Mouse (Mus musculus) megakaryocyte, adult 5-6 weeks (primary cell): Measurements from ENCODE around the gene Polr2g. TPM values are rescaled to one million over a fixed set of nuclear protein-coding genes. Genes with fewer than 3 reads are reported as not detected.

ENCODE experiments used
- ATAC-seq: 2 replicates; pipeline ENCODE4 v1.8.0; 2016; ENCODE audit warnings: mild to moderate bottlenecking, inconsistent platforms; ENCODE audit not compliant: poor library complexity, severe bottlenecking
- total RNA-seq, 2 experiments: library from RNA; stranded (forward) in 1 of 2; stranded (reverse) in 1 of 2; fragments of 153-499, 151-499 nt in 1 of 2; fragments of 221-1000, 200-1000 nt in 1 of 2; gene quantifications; 2 replicates each; pipeline versions ENCODE4 v1.2.3 to v1.2.4; 2015 to 2017

The Polr2g gene
- total RNA-seq, 2 experiments from 2014 or later: 54.1 to 124 TPM

DNA sequence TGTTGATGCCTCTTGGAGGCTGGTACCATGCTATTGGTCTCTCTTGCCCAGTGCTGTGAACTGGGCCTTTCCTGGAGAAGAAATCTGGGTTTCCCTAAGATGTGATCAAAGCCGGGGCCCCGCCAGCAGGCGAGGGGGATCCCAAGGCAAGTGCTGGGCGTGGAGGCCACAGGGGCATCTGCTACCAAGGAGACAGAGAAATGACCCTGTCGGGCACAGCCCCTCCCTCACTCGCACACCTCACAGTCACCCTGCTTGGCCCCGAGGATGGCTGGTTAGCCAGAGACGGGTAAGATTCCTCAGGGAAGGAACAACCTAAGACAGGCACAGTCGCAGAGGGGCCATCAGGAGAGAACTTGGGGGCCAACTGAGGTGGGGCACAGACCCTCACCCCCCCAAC lies 32.8 kb downstream of the Polr2g start:
- ATAC-seq: no peak

DNA sequence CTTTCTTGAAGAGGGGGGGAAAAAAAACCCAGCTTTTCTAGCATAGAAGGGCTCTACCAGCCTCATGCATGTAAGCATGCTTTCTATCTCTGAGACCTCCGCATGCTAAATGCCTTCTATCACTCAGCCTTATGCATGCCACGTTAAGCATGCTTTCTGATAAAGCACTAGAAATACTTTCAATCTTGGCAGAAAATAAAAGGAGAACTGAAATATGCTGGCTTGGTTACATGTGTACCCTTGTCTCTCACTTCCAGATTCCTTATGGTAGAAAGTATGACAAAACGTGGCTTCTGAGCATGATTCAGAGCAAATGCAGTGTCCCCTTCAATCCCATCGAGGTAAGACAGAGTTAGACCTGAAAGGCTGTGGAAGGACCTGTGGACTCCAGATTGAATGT lies 35.1 kb downstream of the Polr2g start:
- peak; percentile 35; the same call in 1 of the 2 replicates for ATAC-seq

DNA sequence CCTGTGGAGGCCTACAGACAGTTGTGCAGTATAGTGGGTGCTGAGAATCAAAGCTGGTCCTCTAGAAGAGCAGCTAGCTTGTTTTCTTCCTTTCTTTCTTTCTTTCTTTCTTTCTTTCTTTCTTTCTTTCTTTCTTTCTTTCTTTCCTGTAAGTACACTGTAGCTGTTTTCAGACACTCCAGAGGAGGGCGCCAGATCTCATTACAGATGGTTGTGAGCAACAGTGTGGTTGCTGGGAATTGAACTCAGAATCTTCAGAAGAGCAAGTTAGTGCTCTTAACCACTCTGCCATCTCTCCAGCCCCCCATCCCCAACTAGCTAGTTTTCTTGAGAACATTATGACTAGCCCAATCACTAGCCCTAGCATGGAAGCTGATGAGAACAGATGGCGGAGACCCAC lies 37.6 kb downstream of the Polr2g start:
- no peak for ATAC-seq

DNA sequence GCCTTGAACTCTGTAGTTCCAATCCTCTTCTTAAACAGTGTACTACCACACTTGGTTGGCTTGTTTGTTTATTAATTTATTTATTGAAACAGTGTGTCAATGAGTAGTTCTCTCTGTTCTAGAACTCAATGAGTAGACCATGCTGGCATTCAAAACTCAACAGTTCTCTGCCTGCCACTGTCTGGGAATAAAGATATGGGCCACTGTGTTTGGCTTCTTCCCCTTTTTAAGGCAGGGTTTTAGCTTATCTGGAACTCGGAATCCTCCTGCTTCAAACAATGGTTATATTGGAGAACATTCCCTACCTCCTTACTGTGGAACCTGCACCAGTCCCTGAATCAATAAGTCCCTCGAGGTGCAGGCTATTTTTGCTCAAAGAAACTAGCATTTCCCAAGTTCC lies 39.5 kb downstream of the Polr2g start:
- no peak for ATAC-seq

DNA sequence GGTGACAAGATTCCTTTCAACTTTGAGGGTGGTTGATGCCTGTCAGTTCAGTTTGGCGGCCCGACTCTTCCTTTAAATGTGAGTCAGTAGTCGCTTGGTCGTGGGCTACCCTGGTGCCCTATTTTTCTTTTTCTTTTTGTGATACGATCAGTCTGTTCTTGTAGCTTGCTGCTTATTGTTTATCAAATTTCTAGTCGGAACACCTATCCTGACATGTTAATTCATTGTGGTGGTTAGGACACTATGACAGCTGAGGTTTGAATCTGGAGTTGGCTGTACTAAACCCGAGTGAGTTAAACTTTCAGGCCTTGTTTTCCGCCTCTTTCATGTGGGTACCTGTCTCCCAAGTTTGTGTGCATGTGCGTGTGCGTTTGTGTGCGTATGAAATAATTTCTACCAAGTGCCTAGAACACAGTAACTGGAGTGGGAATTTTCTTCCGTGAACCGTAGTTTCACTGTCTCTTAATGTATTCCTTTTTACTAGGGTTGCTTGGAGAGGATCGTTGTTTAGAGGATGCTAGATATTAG lies 40.8 kb downstream of the Polr2g start:
- no peak for ATAC-seq

DNA sequence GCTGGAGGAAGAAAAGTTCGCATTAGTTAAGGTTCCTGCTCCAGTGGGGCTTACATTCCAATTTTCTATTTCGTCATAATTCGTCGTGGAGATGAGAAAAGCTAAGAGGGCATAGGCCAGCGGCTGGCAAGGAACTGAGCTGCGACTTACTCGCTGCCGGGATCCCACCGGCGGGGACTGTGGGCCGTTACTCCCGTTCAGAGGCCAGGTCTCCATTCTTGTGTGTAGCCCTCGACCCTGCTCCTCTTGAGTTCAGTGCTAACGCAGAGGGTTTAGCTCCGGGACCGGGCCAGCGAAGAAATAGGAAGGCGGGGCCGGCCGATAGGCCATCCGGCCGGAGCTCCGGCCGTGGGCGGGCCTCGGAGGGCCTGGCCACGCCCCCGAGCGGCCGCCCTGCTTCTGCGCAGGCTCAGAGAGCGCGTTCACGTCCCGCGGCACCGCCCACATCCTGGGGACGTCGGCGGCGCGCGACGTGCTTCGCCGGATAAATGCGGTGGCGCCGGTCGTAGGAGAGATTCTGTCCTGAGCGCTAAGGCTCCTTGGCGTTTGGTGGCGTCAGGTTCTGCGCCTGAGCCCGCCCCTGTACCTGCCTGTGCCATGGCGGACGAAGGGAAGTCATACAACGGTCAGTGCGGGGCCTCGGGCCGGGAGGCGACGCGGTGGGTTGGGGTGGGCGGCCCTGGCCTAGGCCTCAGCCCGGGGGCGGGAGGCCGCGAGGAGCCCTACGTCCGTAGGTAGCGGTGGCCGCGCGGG lies 41.6 kb downstream of the Polr2g start, which contains the start of gene Nxf1:
TSS of gene Nxf1 (plus strand) at position 439 of the 753 bp plus-strand sequence.
- peak; percentile 96 for ATAC-seq

DNA sequence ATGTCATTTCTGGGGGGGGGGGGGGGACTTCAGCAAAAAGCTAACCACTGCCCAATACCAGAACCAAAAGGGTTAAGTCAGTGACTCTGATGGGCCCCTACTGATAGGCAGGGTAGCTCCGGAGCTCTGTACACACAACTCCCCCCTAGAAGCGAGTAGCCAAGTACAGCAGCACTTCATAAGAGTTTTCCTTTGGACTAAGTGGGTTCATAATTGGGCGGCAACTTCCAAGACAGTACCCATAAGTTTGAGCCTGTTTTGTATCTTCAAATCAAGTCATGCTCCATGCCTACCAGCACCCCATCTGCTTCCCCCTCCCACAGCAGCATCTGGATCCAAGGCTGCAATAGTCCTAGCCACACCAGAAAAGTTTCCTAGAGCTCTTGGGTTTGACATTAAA lies 42.7 kb downstream of the Polr2g start:
- ATAC-seq: no peak

DNA sequence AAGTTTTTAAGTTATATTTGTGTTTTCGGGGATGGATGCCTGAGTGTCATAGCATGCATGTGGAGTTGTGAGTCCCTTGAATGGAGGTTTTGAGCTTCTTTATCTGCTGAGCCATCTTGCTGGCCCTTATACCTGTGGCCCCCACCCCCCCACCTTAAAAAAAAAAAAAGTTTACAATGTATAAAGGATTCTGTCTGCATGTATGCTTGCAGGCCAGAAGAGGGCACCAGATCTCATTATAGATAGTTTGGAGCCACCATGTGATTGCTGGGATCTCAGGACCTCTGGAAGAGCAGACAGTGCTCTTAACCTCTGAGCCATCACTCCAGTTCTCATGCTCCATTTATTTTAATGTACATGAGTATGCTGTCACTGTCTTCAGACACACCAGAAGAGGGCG lies 51.0 kb downstream of the Polr2g start:
- no peak for ATAC-seq

DNA sequence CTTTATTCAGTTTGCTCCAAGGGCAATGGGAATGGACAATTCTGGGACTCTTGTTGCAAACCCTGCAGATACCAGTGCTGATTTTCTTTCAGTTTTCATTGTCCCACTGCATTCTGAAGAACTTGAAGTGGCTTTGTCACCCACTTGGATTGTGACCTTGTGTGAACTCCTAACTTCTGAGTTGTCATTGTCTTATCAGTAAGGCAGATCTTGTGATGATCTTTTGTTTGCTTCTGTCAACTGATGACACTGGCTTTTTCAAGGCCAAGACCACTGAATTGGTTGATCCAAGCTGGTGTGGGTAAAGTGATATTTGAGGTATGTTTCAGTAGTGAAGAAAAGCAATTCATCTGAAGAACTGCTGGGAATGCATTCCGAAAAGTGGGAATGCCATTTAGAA lies 53.0 kb downstream of the Polr2g start:
- ATAC-seq: no peak

Other genes starting within 250 kb of the Polr2g start
Only the 30 nearest of the 33 such genes appear.
- 0.16 and 0.25 TPM in 2 replicates for gene Chrm1, start 134.8 kb downstream of the Polr2g start, total RNA-seq (2015)
- 0.04 TPM in 2 replicates for gene Chrm1, start 134.8 kb downstream of the Polr2g start, total RNA-seq (2017)
- 26.3 and 32.6 TPM in 2 replicates for gene Slc3a2, start 75.2 kb downstream of the Polr2g start, total RNA-seq (2015)
- gene Slc3a2, start 75.2 kb downstream of the Polr2g start, total RNA-seq (2017): 31.6 and 34.1 TPM in 2 replicates
- gene Wdr74, start 62.8 kb downstream of the Polr2g start, total RNA-seq (2015): 30.3 and 37.1 TPM in 2 replicates
- gene Wdr74, start 62.8 kb downstream of the Polr2g start, total RNA-seq (2017): 38.2 and 38.5 TPM in 2 replicates
- 0.83 TPM in 1 of 2 replicates, not detected in the other for gene 1700092M07Rik, start 57.9 kb downstream of the Polr2g start, total RNA-seq (2015)
- gene 1700092M07Rik, start 57.9 kb downstream of the Polr2g start, total RNA-seq (2017): 1.3 TPM in 1 of 2 replicates, not detected in the other
- 40.9 and 55.3 TPM in 2 replicates for gene Stx5a, start 57.2 kb downstream of the Polr2g start, total RNA-seq (2015)
- gene Stx5a, start 57.2 kb downstream of the Polr2g start, total RNA-seq (2017): 40.8 and 65.6 TPM in 2 replicates
- 257 and 292 TPM in 2 replicates for gene Nxf1, start 41.5 kb downstream of the Polr2g start, total RNA-seq (2015)
- gene Nxf1, start 41.5 kb downstream of the Polr2g start, total RNA-seq (2017): 69.7 and 76.0 TPM in 2 replicates
- gene Tmem223, start 27.6 kb downstream of the Polr2g start, total RNA-seq (2015): 28.1 and 36.6 TPM in 2 replicates
- 11.6 and 12.0 TPM in 2 replicates for gene Tmem223, start 27.6 kb downstream of the Polr2g start, total RNA-seq (2017)
- 172 and 177 TPM in 2 replicates for gene Tmem179b, start 24.1 kb downstream of the Polr2g start, total RNA-seq (2015)
- gene Tmem179b, start 24.1 kb downstream of the Polr2g start, total RNA-seq (2017): 98.4 and 108 TPM in 2 replicates
- 5.1 and 6.2 TPM in 2 replicates for gene Taf6l, start 12.2 kb downstream of the Polr2g start, total RNA-seq (2015)
- 8.9 and 9.8 TPM in 2 replicates for gene Taf6l, start 12.2 kb downstream of the Polr2g start, total RNA-seq (2017)
- 0.62 and 2.3 TPM in 2 replicates for gene Zbtb3, start 4.0 kb upstream of the Polr2g start, total RNA-seq (2015)
- 1.8 and 2.5 TPM in 2 replicates for gene Zbtb3, start 4.0 kb upstream of the Polr2g start, total RNA-seq (2017)
- 28.6 and 31.0 TPM in 2 replicates for gene Ttc9c, start 20.8 kb upstream of the Polr2g start, total RNA-seq (2015)
- gene Ttc9c, start 20.8 kb upstream of the Polr2g start, total RNA-seq (2017): 53.6 and 63.7 TPM in 2 replicates
- gene Hnrnpul2, start 21.4 kb upstream of the Polr2g start, total RNA-seq (2015): 52.3 and 56.0 TPM in 2 replicates
- gene Hnrnpul2, start 21.4 kb upstream of the Polr2g start, total RNA-seq (2017): 72.8 and 94.4 TPM in 2 replicates
- not detected in 2 replicates for gene AC129217.1, start 31.2 kb upstream of the Polr2g start, total RNA-seq (2015)
- 1.8 and 5.9 TPM in 2 replicates for gene AC129217.1, start 31.2 kb upstream of the Polr2g start, total RNA-seq (2017)
- gene Bscl2, start 38.9 kb upstream of the Polr2g start, total RNA-seq (2015): 84.8 and 97.8 TPM in 2 replicates
- gene Bscl2, start 38.9 kb upstream of the Polr2g start, total RNA-seq (2017): 48.1 and 49.6 TPM in 2 replicates
- 0.16 TPM in 1 of 2 replicates, not detected in the other for gene Gng3, start 40.6 kb upstream of the Polr2g start, total RNA-seq (2015)
- not detected in 2 replicates for gene Gng3, start 40.6 kb upstream of the Polr2g start, total RNA-seq (2017)
- gene Lrrn4cl, start 52.2 kb upstream of the Polr2g start, total RNA-seq (2015): 0.16 and 0.55 TPM in 2 replicates
- 0.12 TPM in 1 of 2 replicates, not detected in the other for gene Lrrn4cl, start 52.2 kb upstream of the Polr2g start, total RNA-seq (2017)
- gene Ubxn1, start 72.9 kb upstream of the Polr2g start, total RNA-seq (2015): 63.2 and 66.8 TPM in 2 replicates
- 149 and 168 TPM in 2 replicates for gene Ubxn1, start 72.9 kb upstream of the Polr2g start, total RNA-seq (2017)
- gene Uqcc3, start 82.3 kb upstream of the Polr2g start, total RNA-seq (2015): 39.9 and 41.9 TPM in 2 replicates
- 58.1 and 75.6 TPM in 2 replicates for gene Uqcc3, start 82.3 kb upstream of the Polr2g start, total RNA-seq (2017)
- 29.0 and 50.8 TPM in 2 replicates for gene Lbhd1, start 85.2 kb upstream of the Polr2g start, total RNA-seq (2015)
- 5.2 and 7.5 TPM in 2 replicates for gene Lbhd1, start 85.2 kb upstream of the Polr2g start, total RNA-seq (2017)
- not detected in 2 replicates for gene Gm49403, start 85.4 kb upstream of the Polr2g start, total RNA-seq (2015)
- not detected in 2 replicates for gene Gm49403, start 85.4 kb upstream of the Polr2g start, total RNA-seq (2017)
- 43.9 and 64.0 TPM in 2 replicates for gene 1810009A15Rik, start 90.3 kb upstream of the Polr2g start, total RNA-seq (2015)
- gene 1810009A15Rik, start 90.3 kb upstream of the Polr2g start, total RNA-seq (2017): 61.2 and 66.3 TPM in 2 replicates
- gene Gm49416, start 90.3 kb upstream of the Polr2g start, total RNA-seq (2015): 0.27 TPM in 1 of 2 replicates, not detected in the other
- gene Gm49416, start 90.3 kb upstream of the Polr2g start, total RNA-seq (2017): 0.85 TPM in 1 of 2 replicates, not detected in the other
- gene Ints5, start 94.4 kb upstream of the Polr2g start, total RNA-seq (2015): 9.1 and 9.3 TPM in 2 replicates
- 10.2 and 11.3 TPM in 2 replicates for gene Ints5, start 94.4 kb upstream of the Polr2g start, total RNA-seq (2017)
- 69.0 and 71.3 TPM in 2 replicates for gene Ganab, start 99.5 kb upstream of the Polr2g start, total RNA-seq (2015)
- 51.7 and 58.4 TPM in 2 replicates for gene Ganab, start 99.5 kb upstream of the Polr2g start, total RNA-seq (2017)
- 19.5 and 23.3 TPM in 2 replicates for gene B3gat3, start 121.8 kb upstream of the Polr2g start, total RNA-seq (2015)
- 28.9 and 29.8 TPM in 2 replicates for gene B3gat3, start 121.8 kb upstream of the Polr2g start, total RNA-seq (2017)
- 1.4 and 1.8 TPM in 2 replicates for gene Rom1, start 130.8 kb upstream of the Polr2g start, total RNA-seq (2015)
- gene Rom1, start 130.8 kb upstream of the Polr2g start, total RNA-seq (2017): 0.81 and 3.2 TPM in 2 replicates
- 17.1 and 18.0 TPM in 2 replicates for gene Eml3, start 131.0 kb upstream of the Polr2g start, total RNA-seq (2015)
- gene Eml3, start 131.0 kb upstream of the Polr2g start, total RNA-seq (2017): 29.3 and 32.0 TPM in 2 replicates
- 47.3 and 53.3 TPM in 2 replicates for gene Mta2, start 143.3 kb upstream of the Polr2g start, total RNA-seq (2015)
- gene Mta2, start 143.3 kb upstream of the Polr2g start, total RNA-seq (2017): 98.8 and 106 TPM in 2 replicates
- 1.7 and 2.9 TPM in 2 replicates for gene Tut1, start 155.3 kb upstream of the Polr2g start, total RNA-seq (2015)
- 8.8 and 9.9 TPM in 2 replicates for gene Tut1, start 155.3 kb upstream of the Polr2g start, total RNA-seq (2017)
- gene Eef1g, start 168.5 kb upstream of the Polr2g start, total RNA-seq (2015): 319 and 343 TPM in 2 replicates
- 206 and 209 TPM in 2 replicates for gene Eef1g, start 168.5 kb upstream of the Polr2g start, total RNA-seq (2017)